Mouse (Mus musculus) skeletal muscle tissue, adult 2 months (tissue): ENCODE data around the gene Cmss1.

ENCODE experiments used
- DNase-seq: peaks from one replicate; pipeline ENCODE4 v3.0.0-alpha.2; 2012; ENCODE audit warnings: low read depth, low spot score

Gene Cmss1

GRCm38 (mm10) chr16:57346258-57346657 lies 260.4 kb downstream of the Cmss1 start:
- DNase-seq, result no peak

GRCm38 (mm10) chr16:57340613-57340898 lies 266.1 kb downstream of the Cmss1 start:
- no peak for DNase-seq

- no peak for DNase-seq
Observed at GRCm38 (mm10) chr16:57339765-57340612, 266.7 kb downstream of the Cmss1 start.

- DNase-seq, result peak; percentile 43
Observed at GRCm38 (mm10) chr16:57336770-57337423, 269.8 kb downstream of the Cmss1 start.

DNA sequence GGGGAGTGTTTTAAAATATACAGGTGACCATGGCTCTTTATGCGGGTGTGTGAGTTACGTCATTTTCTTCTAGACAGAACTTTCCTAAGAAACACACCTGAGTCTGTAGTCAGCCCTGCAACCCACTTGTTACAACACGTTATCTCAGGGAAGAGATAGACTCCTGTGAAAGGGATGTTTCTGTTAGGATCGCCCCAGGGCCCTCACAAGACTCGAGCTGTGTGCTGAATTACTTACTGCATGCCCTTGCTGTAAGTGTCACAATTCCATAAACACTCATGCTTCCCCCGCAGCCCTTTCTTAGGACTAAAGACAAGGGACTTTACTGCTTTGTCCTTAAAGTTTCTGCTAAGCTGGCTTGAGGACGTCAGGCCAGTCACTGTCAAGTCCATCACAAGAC lies 274.4 kb downstream of the Cmss1 start:
- DNase-seq, result no peak

DNA sequence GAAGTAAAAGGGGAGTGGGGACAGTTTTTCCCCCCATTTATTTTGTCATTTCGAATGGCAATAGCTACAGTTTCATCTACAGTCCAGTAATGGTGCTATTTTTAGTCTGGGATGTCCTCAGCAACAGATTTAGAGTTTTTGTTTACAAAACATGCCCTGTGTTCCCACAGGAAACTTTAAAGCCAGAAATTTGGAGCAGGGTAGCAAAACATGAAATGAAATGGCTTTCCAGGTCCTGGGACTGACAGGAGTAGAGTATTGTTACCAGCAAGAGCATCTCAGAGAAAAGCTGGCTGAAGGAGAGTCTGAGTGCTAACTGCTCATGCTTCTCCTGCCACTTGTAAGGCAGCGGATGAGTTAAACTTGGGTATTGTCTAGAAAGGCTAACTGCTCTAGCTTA lies 276.6 kb downstream of the Cmss1 start:
- no peak for DNase-seq

DNA sequence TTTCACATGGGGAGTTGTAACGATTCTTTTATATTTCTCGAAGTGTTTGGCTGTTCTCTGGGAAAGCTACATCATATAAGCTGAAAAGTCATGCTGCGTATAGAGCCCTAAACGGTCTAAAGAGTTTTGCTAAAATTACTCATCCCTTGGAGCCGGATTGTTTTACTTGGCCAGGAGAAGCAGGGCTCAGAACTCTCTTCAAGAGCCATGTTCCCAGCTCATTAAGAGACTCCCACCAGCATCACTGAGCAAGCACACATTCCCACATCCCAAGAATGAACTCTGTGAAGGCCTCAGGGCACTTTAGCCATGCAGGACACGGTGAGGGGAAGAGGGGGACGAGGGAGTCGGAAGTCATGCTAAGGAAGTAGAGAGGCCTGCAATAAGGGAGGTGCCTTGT lies 277.6 kb downstream of the Cmss1 start:
- DNase-seq, result no peak

DNA sequence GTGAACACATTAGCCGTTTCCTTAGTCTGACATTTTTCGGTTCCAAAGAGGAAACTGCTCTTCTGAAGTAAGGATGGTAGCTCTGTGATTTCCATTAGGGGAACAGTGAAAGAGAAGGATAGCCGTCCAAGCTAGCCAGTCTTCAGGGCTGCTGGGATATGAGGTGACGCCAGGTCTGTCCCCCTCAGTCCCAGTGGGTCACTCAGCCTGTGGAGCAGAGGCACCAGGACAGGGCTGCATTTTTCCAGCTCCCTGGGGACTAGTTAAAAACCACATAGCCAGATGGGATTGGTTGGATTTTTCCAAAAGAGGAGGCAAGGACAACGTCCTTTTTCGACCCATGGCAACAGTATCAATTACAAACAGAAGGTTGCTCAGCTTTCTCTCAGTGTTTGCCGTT lies 279.7 kb downstream of the Cmss1 start:
- peak; percentile 86 for DNase-seq

DNA sequence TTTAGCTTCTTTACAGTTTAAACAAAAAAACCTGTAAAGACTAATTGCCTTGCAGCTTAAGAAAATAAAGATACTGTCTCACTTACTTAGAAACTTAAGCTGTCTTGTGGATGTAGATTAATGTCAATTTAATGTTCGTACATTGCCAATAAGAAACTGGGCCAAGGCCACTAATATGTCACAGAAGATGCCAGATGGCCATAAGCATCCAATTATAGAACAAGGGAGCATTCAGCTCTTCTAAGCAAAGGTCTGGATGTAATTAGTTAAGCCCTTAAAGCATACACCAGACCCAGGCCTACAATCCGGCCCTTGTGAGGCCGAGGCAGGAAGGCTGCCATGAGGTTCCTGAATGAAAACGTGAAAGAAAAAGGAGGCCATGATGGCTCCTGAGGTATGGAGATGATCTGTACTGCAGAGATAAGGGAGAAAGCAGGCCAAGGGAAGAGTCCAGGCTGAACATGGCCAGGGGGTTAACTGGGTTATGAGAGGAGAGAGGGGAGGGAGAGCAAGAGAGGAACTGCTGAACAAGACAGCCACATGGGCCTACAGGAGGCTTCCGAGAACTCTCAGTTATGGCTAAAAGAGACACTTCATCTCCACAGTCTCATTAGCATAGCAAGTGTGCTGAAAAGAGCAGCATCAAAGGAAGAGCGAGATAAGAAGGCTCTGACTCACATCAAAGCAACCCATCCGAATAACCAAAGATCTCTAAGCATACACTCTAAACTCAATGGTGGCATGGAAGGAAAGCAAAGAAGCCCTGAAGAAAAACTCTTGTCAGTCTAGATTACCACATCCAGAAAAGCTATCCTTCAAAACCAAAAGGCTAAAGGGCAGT lies 287.2 kb downstream of the Cmss1 start:
- no peak for DNase-seq

- no peak for DNase-seq
Observed at GRCm38 (mm10) chr16:57318637-57319125, 288.0 kb downstream of the Cmss1 start.

DNA sequence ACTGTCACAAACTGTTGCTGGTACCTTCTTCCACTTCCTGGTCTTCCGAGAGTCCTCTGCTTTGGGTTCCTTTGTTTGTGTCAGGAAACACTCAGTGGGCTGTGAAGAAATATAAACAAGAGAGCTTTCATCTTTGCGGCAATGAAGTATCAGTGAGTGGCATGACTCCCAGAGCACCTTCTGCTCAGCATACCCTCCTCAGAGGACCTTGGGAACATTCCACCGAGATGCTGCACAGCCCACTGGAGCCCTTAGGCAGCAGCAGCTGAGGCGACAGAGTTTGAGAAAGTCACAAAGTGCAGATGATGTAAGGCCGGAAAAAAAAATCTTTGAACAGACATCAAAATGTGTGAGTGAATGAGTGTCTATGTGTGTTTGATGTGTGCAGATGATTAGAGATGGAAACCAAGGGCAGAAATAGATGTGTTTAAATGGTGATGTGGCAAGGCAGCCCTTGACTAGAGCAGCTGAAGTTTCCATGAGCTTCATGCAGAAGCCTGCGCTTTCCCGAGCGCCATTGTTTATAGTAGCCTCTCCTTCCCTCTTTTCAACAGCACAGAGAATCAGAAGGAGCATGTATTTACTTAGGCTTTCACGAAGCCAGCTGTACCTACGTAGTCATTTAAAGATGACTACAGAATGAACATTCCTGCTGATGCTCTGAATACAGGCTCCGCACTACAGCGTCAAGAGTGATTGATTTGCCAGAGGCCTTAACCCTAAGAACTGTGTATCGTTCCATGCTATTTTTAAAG lies 288.6 kb downstream of the Cmss1 start:
- DNase-seq, result no peak

GRCm38 (mm10) chr16:57317127-57317526 lies 289.5 kb downstream of the Cmss1 start:
- DNase-seq, result no peak

DNA sequence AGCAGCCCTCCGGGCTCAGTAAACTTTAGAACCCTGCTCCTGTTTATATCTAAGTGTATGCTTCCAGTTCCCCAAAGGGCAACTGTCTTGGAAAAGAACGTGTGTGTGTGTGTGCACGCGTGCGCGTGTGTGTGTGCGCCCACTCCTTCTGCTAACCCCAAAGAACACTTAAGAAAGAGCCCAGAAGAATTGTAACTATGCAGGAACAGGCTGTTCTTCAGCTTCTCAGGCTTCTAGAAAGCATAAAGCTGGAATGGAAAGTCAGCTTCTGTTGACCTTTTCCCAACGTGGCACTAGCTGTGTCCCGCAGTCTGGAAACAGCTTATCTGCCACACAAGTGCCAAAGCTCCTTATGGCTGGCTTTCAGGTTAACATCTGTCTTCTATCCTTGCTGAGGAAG lies 291.6 kb downstream of the Cmss1 start:
- no peak for DNase-seq

DNA sequence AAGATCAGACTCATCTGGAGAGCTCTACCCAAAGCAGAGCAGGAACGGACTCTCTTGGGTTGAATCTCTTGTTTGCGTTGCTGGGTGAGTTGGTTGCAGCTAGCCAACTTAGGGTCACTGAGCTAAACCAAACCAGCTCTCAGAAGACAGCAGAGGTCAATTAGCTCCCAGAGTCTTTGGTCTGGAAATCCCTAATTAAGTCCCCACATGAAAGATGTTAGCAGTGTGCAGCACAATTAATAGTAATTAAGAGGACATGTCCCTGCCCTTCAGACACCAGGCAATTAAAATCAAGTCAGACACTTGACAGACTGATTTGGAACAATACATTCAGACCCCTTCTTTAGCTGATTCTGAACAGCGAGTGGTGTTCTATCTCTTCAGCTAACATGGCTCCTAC lies 292.4 kb downstream of the Cmss1 start:
- DNase-seq, result no peak

- DNase-seq, result no peak
Observed at GRCm38 (mm10) chr16:57313487-57313886, 293.2 kb downstream of the Cmss1 start.

DNA sequence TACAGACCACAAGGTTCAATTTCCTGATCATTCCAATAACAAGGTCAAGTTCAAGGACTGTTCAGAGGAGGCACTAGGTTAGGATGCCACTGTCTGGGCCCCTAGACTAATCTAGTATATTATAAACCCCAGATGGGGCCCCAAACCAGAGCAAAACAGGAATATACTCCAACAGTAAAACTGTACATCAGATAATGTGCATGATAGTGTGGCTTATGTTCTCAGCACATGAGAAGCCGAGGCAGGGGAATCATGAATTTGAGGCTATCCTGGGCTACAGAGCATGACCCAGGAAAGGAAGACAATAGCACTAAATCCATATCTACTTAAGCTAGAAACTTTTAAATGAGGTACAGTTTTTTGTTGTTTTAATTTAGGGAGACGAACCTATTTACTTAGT lies 294.5 kb downstream of the Cmss1 start:
- no peak for DNase-seq

DNA sequence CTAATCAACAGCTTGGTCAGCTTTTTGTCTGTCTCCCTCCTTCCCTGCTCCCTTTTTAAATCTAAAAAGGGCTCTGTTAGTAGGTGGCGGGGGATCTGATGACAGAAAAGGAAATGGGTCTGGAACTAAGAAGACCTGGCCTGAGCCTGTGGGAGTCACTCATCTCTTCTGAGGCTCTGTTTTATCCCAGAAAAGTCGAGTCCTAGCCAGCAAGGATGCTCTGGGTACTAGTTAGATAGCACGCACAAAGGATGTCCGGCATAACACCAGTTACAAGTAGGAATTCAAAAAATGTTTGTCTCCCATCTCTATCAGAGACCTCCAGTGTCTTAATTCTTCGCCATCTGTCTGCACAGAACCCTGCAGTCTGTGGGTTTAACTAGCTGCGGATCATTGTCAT lies 301.2 kb downstream of the Cmss1 start:
- DNase-seq, result no peak

DNA sequence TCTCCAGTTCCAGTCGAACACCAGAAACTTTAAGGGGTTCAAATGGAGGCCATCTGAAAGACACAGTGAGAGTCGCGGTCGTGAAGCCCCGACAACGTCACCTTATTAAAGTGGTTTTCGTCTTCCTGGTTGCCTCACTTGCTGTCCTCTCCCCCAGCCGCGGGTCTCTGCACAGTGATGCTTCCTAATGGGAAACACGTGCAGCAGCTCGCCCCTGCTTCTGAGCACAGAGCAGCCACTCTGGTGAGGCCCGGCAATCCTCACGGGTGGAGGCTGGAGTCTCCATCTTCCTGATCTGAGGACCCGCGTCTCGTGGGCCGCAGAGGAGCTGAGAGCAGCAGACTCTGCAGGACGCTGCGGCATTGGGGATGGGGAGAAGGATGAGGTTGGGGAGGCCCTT lies 302.9 kb downstream of the Cmss1 start:
- no peak for DNase-seq

DNA sequence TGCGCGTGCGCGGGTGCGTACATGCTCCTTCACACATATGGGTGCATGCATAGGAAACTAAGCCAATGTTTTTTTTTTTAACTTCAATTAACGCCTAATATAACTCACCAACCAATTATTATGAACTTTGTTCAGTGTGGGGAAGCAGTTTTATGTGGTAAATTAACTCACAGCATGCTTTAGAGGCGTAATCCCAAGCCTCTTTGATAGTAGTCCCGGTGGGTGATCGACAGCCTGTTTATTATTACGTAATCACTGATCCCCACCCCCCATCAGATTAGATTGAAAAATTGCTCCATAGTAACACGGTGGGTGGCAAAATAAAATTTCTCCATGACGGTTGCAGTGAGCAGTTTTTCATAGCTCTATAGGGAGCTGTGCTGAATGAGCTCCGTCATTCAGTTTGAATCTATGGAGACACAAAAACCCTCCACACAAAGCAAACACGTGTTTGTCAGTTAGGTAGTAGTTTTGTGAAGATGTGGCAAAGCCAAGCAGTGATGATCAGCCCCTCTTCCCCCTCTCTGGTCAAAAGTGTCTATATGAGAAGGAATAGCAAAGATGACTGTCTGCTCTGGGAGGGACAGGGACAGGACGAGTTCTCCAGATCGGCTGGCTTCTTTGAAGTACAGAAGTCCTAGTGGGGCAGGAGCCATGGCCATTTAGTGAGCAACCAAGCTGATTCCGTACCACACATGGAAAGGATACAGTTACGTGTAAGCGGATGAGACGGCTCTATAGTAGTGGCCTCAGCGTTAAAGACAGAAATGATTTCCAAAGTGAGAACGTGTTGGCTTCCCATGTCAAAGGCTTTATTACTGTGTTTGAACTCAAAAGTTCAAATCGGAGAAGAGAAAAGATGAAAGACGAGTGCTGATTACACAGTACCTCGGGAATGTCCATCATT lies 303.6 kb downstream of the Cmss1 start:
- no peak for DNase-seq

GRCm38 (mm10) chr16:57301512-57302115 lies 305.1 kb downstream of the Cmss1 start:
- DNase-seq, result no peak
